Mouse (Mus musculus) kidney, postnatal 14 days (tissue): ENCODE data around the gene Fkbp14.

ENCODE experiments used
- DNase-seq: peaks from one replicate; pipeline ENCODE4 v3.0.0; 2022; ENCODE audit warnings: mixed read lengths

Fkbp14 gene

DNA sequence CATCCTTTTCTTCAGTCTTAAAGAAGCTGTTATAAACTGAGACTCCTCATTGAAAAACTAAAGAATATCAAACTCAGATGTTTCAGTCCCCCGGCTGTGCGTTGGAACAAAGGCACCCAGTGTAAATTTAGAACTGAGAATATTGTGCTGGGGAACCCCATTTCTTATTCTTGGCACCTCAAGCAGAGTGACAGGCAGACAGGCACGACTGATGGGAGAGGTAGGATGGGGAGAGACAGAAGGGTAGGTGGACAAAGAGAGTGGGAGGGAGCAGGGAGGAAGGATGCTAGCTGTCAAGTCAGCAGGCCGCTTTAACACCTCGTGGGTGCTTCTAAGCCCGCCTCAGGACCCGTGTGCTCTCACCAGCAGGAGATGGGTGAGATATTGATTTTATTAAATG, 54.3 kb downstream of the Fkbp14 start:
- DNase-seq = no peak

DNA sequence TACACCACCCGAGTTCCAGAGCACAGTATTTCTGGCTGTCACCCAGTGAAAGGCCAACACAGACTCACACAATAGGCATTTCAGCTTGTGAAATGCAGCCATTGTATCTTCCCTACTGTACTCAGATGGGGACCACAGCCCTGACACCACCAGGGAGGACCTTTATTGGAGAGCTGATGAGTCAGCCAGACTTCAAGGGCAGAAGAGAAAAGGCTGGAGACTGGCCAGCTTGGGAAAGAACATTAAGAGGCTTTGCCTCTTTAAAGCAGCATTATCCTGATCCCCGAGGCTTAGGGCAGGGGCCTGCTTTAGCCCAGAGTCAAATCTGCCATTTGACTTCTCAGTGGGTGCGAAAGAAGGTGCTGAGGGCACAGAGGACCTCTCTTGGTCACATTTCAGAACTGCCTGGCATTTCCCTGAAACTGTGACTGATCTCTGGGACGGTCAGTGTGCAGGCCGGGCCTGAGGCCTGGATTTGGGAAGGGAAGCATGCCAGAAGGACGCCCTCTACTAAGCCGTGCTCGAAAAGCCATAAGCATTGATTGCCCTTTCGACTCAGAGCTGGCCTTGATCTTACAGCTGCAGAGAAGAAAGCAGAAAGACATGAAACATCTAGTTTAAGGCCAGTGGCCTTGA, 56.7 kb downstream of the Fkbp14 start:
- no peak for DNase-seq

DNA sequence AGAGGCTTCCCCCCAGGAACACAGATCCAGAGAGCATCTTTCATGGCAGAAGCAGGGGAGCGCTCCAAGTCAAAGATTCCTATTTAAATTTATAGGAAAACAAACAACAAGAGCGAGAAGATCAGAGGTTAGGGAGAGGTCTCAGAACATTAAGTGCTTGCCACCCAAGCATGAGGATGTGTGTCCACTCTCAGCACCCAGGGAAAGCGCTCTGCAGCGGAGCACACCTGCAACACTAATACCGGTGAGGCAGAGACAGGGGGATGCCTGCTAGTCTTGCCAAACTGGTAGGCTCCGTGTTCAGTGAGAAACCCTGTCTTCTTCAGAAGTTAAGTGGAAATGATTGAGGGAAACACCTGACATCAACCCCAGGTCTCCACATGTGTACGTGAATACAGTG, 57.7 kb downstream of the Fkbp14 start:
- no peak for DNase-seq

DNA sequence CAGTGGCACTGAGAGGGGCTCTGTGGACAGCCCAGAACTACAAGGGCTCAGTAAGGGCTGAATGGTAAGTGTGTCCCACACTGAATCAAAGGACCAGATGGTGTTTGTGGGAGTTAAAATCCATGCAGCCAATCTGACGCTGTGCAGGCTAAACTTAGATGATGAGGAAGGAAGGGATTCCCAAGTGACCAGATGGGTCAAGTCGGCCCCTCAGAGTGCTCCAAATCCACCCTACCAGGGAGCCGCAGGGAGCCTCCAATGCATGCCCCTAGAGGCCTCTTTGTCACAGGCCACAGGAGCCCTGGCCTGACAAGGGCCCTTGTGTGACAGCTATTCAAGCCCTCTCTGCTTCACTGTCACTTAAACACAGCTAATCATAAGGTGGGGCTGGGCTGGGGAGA, 58.3 kb downstream of the Fkbp14 start:
- no peak for DNase-seq

DNA sequence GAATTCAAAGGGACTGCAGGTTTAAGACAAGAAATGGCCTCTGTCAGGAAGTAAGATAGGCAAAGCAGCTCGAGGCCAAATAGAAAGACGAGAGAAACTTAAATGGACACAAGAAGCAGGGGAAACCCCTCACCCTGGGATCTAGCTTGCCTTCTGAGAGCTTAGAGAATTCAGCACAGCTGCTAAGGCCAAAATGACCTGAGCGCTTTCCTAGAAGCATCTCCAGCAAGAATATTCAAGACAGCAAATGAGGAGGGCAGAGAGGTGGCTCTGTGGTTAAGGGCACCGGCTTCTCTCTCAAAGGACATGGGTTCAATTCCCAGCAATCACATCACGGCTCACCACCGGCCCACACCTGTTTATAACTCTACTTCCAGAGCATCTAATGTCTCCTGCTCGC, 60.1 kb downstream of the Fkbp14 start:
- DNase-seq = no peak

DNA sequence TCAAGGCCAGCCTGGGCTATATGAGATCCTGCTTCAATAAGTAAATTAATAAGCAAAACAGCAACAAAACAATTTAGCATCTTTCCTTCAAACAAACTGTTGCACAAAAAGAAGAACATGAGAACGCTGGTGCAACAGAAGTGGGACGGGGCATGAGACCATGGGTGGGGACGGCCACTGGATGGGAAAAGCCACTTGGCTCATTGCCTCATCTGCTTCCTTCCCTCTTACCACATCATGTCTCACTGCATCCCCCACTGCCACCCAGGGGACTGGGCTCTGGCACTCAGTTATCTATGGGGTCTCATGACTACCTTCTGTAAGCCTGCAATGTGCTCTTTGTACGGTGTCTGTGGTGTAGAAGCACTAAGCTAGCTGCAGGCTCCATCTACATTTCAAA, 61.6 kb downstream of the Fkbp14 start:
- no peak for DNase-seq

DNA sequence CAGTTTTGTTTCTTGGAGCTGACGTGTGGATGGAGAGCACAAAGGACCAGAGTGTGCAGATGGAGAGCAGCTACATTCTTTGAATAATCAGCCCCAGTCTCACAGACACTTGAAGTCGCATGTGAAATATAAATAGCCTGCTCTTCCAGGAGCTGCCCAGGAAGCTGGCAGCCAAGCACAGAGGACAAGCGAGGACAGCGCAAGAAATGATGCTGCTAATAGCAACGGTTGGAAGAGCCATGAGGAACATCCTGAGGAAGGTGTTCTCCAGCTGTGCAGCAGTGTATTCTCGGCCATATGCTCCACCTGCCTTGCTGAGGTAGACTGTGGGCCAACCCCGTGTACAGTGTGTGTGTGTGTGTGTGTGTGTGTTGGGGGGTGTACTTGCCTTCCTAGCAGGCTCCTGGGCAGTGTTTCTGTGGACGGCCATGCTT, 66.0 kb downstream of the Fkbp14 start:
- DNase-seq = no peak

DNA sequence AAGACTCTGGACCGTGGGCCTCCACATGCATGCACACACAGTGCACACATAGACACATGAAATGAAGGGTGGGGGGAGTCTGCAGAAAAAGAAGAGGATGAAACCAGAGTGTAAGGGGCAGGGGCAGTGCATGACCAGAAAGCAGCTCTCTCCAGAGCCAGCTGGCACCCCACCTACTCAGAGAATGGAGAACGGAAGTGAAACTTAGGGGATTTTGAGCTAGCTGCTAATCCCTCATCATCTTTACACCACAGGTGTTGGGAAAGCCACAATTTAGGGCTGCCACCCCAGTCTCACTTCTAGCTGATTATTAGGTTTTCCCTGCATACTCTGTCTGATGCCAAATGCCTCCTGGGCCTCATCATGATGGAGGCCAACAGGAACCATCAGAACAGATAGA, 66.9 kb downstream of the Fkbp14 start:
- DNase-seq = no peak

DNA sequence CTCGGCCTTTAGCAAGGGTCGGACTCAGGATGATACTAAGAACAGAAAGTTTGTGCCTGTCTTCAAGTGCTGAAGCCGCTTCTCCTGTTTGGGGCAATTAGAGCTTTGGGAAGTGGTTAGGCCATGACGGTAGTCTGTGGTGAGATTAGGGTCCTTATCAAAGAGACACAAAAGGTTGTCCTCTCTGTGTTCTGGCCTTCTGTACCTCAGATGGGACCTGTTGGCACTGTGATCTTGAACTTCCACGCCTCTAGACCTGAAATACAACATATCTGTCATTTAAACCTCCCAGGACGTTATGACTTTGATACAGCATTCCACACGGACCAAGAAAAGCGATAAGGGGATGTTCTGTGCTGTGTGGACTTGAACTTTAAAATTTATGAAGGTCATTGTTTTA, 68.4 kb downstream of the Fkbp14 start:
- DNase-seq = no peak
